Mouse (Mus musculus): ENCODE results near the gene Ifne. TPM values are rescaled to one million over a fixed set of nuclear protein-coding genes. Genes with fewer than 3 reads are reported as not detected.

Gene Ifne
- polyA plus RNA-seq (2015; fragmentation: Nextera tagmentation; extraction: Ambion mirVana) = not detected in 2 replicates

- H3K27me3 ChIP-seq (replicated peaks) = no peaks in the 10 kb centered on the region
- no peak within 1 kb of the TSS for H3K4me2 ChIP-seq (replicated peaks)
- 84% methylated on average over 8 of the region's 8 CpGs for WGBS
- no peaks in the 10 kb centered on the region for H3K36me3 ChIP-seq
- H3K9ac ChIP-seq = no peak within 1 kb of the TSS
- no peaks in the 10 kb centered on the region for H3K4me1 ChIP-seq (replicated peaks)
- ATAC-seq = no peak
- no peak within 1 kb of the TSS for H3K27ac ChIP-seq
- no peaks in the 10 kb centered on the region for H3K9me3 ChIP-seq
- H3K4me3 ChIP-seq (replicated peaks) = no peak within 1 kb of the TSS
Observed at GRCm38 (mm10) chr4:88880101-88880500, at the start of gene Ifne. Ifne (minus strand) TSS chr4:88880201.

DNA sequence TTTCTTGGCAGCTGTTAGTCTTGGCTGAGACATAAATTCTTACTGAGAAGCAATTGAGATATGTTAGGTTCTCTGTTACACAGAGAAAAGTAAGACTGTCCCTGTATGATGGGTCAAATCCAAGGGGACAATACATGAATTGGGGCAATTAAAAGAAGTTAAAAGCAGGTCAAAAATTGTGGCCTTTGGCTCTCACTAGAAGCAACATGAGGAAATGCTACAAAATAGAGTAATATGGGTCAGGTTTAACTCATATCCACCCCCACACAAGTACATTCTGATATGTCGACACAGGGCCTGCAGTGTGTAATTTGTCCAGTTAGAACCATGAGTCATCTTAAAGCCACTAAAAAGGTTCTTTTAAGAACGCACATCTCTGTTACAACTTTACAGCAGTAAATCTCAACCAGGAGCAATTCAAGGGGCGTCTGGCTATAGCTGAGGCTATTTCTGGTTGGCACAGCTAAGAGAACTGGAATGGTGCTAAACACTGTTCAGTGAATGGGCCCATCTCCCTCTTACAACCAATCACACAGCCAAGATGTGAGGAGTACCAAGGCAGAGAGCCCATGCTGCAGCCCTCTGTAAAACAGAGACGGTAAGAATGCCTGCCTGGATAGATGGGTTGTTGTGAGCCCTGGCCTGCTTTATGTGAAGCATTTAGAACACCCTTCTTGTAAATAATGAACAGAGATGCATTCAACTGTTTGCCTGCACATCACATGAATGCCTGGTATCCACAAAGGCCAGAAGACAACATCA, 48.5 kb upstream of the Ifne start:
- Histone ChIP-seq H3K4me1 (replicated peaks) (peaks cover 6% of the 10 kb centered on the region; the same call in 1 of the 2 replicates), H3K27ac (peak overlapping the region; percentile 29), H3K36me3 (no peaks in the 10 kb centered on the region), H3K4me3 (replicated peaks) (no peak overlapping the region), H3K9me3 (no peaks in the 10 kb centered on the region), H3K4me2 (replicated peaks) (no peak overlapping the region), H3K9ac (no peak overlapping the region), H3K27me3 (replicated peaks) (no peaks in the 10 kb centered on the region)
- 36% methylated on average over 4 of the region's 4 CpGs for WGBS
- peak; percentile 50 for ATAC-seq

DNA sequence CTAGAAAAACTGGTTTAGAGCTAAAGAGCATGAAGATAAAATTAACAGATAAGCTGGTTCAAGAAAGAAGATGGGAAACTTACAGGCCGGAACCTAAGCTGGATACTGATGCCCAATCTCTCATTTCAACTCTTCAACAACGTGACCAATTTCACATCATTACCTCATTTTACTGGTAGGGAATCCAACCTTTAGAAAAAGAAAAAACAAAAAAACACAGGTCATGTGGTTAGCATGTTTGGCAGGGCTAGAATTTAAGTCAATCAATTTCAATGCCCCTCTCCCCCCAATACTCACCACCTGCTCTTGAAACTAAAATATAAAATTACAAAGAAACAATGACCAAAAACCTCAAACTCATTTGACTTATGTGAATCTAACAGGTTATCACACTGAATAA, 47.8 kb upstream of the Ifne start:
- peaks cover 6% of the 10 kb centered on the region; the same call in 1 of the 2 replicates for H3K4me1 ChIP-seq (replicated peaks)
- no peaks in the 10 kb centered on the region for H3K9me3 ChIP-seq
- H3K4me3 ChIP-seq (replicated peaks) = no peak overlapping the region
- no peaks in the 10 kb centered on the region for H3K27me3 ChIP-seq (replicated peaks)
- H3K27ac ChIP-seq = no peak overlapping the region
- 84% methylated on average over 2 of the region's 2 CpGs for WGBS
- no peaks in the 10 kb centered on the region for H3K36me3 ChIP-seq
- H3K4me2 ChIP-seq (replicated peaks) = no peak overlapping the region
- ATAC-seq = no peak
- H3K9ac ChIP-seq = no peak overlapping the region

- Histone ChIP-seq H3K27me3 (replicated peaks) (no peaks in the 10 kb centered on the region), H3K4me3 (replicated peaks) (no peak overlapping the region), H3K4me1 (replicated peaks) (peaks cover 6% of the 10 kb centered on the region; the same call in 1 of the 2 replicates), H3K9ac (no peak overlapping the region), H3K27ac (peak overlapping the region; percentile 15; the same call in 1 of the 2 replicates), H3K36me3 (no peaks in the 10 kb centered on the region), H3K9me3 (no peaks in the 10 kb centered on the region), H3K4me2 (replicated peaks) (no peak overlapping the region)
- ATAC-seq = no peak
- 93% methylated on average over 1 of the region's 1 CpGs for WGBS
Observed at GRCm38 (mm10) chr4:88926637-88927036, 46.6 kb upstream of the Ifne start.

DNA sequence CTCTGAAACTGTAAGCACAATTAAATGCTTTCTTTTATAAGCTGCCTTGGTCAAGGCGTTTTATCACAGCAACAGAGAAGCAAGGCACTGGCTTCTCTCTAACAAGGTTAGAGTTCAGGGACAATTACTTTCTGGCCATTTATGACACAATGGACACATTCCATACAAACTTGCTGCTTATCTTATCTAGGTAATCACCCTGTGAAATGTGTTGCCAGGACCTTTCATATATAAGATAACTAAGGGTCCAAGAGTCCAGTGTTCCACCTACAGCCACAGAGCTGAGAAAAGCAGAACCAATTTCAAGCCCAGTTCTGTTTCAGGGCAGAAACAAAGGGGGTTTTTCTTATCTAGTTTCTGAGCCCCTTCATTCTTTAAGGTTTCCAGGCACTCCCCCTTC, 46.1 kb upstream of the Ifne start:
- WGBS = 73% methylated on average over 1 of the region's 1 CpGs
- no peaks in the 10 kb centered on the region for H3K36me3 ChIP-seq
- H3K4me1 ChIP-seq (replicated peaks) = peaks cover 6% of the 10 kb centered on the region; the same call in 1 of the 2 replicates
- no peaks in the 10 kb centered on the region for H3K27me3 ChIP-seq (replicated peaks)
- H3K9ac ChIP-seq = no peak overlapping the region
- no peak overlapping the region for H3K4me2 ChIP-seq (replicated peaks)
- peak overlapping the region; percentile 24; the same call in 1 of the 2 replicates for H3K27ac ChIP-seq
- peak; percentile 80 for ATAC-seq
- H3K4me3 ChIP-seq (replicated peaks) = no peak overlapping the region
- H3K9me3 ChIP-seq = no peaks in the 10 kb centered on the region

DNA sequence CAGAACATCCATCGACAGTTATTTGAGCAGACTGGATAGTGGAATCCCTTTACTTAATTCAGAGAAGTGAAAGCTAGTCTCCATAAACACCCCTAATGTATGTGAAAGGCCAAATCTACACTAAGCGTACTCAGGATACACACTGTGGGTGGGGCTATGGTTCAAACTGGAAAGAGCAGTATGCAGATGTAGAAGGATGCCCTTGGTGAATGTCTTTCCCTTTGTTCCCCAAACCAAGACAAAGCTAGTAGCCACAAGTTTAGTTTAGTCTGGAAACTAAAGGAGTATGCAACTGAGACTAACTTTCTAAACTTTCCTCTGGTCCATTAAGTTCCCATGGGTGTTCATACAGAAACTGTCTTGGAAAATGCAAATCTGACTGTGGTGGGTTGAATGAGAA, 45.5 kb upstream of the Ifne start:
- 89% methylated on average over 2 of the region's 2 CpGs for WGBS
- H3K9ac ChIP-seq = no peak overlapping the region
- H3K4me1 ChIP-seq (replicated peaks) = peaks cover 6% of the 10 kb centered on the region; the same call in 1 of the 2 replicates
- H3K36me3 ChIP-seq = no peaks in the 10 kb centered on the region
- H3K27ac ChIP-seq = 0 out of 2 replicates have a peak overlapping the region, but pooled peaks have one; percentile 24
- no peak for ATAC-seq
- H3K27me3 ChIP-seq (replicated peaks) = no peaks in the 10 kb centered on the region
- no peak overlapping the region for H3K4me2 ChIP-seq (replicated peaks)
- H3K9me3 ChIP-seq = no peaks in the 10 kb centered on the region
- no peak overlapping the region for H3K4me3 ChIP-seq (replicated peaks)

DNA sequence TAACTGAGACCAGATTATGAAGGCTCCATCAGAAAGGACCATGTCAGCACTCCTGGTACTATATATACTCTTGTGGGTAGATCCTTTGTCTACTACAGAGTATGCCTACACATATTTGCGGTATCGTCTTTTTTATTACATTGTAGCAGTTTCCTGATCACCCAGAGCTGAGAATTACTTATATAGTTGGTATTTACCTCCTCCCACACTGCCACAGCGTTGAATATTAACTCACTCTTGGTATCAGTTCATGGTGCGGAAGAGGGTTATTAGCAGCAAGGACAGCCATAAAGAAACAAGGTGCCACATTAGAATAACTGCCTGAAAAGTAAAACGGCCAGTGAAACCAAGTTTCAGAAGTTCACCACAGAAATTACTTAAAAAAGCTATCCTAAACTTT, 41.3 kb upstream of the Ifne start:
- Histone ChIP-seq H3K4me2 (replicated peaks) (no peak overlapping the region), H3K4me3 (replicated peaks) (no peak overlapping the region), H3K27ac (peak overlapping the region; percentile 59), H3K36me3 (no peaks in the 10 kb centered on the region), H3K9ac (no peak overlapping the region), H3K9me3 (no peaks in the 10 kb centered on the region), H3K27me3 (replicated peaks) (no peaks in the 10 kb centered on the region), H3K4me1 (replicated peaks) (no peaks in the 10 kb centered on the region)
- WGBS = 59% methylated on average over 5 of the region's 5 CpGs
- peak; percentile 59 for ATAC-seq

DNA sequence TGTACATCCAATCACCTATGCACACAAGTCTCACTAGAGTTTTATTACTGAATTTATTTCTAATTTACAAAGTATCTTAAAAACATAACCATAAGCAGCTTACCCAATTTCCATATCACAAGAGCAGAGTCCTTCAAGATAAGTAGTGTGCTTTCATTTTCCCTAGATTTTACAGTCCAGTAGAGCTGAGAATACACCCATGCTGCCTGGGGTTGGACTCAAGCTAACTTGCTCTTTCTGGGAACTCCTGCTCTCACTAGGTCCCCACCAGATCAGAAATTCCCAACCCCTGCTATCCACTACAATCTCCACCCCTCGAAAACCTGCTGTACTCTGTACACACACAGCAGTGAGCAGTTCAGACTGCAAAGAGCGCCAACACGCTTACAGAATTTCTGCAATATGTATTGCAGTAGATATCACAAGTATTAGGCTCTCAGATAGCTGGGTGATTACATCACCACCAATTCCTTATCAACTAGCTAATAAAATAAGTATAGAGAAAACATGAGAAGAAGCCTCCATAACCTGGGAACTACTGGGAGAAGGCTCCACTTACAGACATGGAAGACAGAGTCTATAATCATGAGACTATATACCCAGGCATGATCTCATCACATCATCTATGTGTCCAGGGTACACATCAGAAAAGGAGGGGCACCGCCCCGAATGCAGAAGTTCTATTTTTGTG, 37.9 kb upstream of the Ifne start:
- Histone ChIP-seq H3K9me3 (no peaks in the 10 kb centered on the region), H3K36me3 (no peaks in the 10 kb centered on the region), H3K4me3 (replicated peaks) (no peak overlapping the region), H3K27me3 (replicated peaks) (no peaks in the 10 kb centered on the region), H3K9ac (no peak overlapping the region), H3K4me1 (replicated peaks) (no peaks in the 10 kb centered on the region), H3K27ac (peak overlapping the region; percentile 42; the same call in 1 of the 2 replicates), H3K4me2 (replicated peaks) (peak overlapping the region; percentile 23; the same call in 1 of the 2 replicates)
- WGBS = 74% methylated on average over 5 of the region's 5 CpGs
- ATAC-seq = peak; percentile 78

DNA sequence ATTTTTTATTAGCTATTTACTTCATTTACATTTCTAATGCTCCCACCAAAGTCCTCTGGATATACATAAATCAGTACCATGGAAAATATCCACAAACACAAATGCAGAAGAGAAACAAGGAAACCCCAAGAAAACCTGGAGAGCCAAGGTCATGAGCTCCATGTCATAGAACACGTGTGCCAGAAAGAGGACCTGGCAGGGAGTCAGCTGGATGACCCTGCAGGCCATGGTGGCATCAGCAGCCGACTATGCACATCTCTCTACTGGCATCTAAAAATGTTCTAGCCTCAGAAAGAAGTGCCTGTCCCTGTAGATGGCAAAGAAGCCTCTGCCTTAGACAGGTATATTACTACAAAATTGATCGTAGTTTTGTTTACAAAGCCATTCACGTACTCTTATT, 36.3 kb upstream of the Ifne start:
- Histone ChIP-seq H3K27me3 (replicated peaks) (no peaks in the 10 kb centered on the region), H3K4me2 (replicated peaks) (no peak overlapping the region), H3K4me3 (replicated peaks) (no peak overlapping the region), H3K4me1 (replicated peaks) (no peaks in the 10 kb centered on the region), H3K9ac (no peak overlapping the region), H3K27ac (no peak overlapping the region), H3K9me3 (no peaks in the 10 kb centered on the region), H3K36me3 (no peaks in the 10 kb centered on the region)
- WGBS = 71% methylated on average over 4 of the region's 4 CpGs
- ATAC-seq = no peak

GRCm38 (mm10) chr4:88913984-88914383, 34.0 kb upstream of the Ifne start:
- ATAC-seq = no peak
- H3K27ac ChIP-seq = no peak overlapping the region
- H3K4me1 ChIP-seq (replicated peaks) = no peaks in the 10 kb centered on the region
- H3K9ac ChIP-seq = no peak overlapping the region
- no peak overlapping the region for H3K4me3 ChIP-seq (replicated peaks)
- no peaks in the 10 kb centered on the region for H3K9me3 ChIP-seq
- H3K4me2 ChIP-seq (replicated peaks) = no peak overlapping the region
- H3K27me3 ChIP-seq (replicated peaks) = no peaks in the 10 kb centered on the region
- no peaks in the 10 kb centered on the region for H3K36me3 ChIP-seq
- WGBS = 57% methylated on average over 1 of the region's 1 CpGs

DNA sequence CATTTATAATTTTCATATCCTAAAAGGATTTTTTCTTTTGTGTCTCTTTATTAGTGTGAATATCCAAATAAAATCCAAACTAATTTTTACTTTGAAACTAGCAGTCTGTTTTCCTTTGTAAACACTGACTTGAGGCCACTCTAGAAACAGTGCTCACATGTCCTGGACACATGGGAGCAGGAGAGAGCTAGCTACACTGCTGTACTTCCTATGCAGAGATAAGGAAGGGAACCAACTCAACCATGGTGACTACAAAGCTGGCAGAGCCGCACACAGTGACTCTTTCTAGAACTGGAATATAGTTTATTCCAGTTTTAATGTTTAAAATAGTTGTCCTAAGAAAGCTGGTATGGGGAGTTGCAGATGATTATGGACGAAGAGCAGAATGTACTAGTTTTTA, 32.9 kb upstream of the Ifne start:
- no peaks in the 10 kb centered on the region for H3K36me3 ChIP-seq
- no peaks in the 10 kb centered on the region for H3K4me1 ChIP-seq (replicated peaks)

DNA sequence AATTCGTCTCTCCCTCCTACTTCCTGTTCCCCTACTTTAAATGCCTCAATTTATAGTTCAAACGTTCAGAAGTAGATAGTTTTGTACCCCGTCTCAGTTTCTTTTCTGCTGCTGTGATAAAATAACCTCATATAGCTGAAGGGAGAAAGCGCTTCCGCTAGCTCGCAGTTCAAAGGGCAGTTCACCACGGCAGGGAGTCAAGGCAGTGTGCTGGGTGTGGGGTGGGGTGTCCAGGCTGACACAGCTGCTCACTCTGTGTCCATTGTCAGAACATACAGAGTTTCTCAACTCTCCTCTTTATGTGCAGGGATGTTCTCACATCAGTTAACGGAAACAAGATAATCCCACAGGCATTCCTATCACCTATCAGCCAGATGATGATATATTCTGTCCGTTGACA, 32.2 kb upstream of the Ifne start:
- H3K27ac ChIP-seq = no peak overlapping the region
- H3K4me3 ChIP-seq (replicated peaks) = no peak overlapping the region
- ATAC-seq = peak; percentile 61
- no peak overlapping the region for H3K4me2 ChIP-seq (replicated peaks)
- no peak overlapping the region for H3K9ac ChIP-seq
- WGBS = 52% methylated on average over 9 of the region's 9 CpGs
- H3K4me1 ChIP-seq (replicated peaks) = no peaks in the 10 kb centered on the region
- H3K9me3 ChIP-seq = no peaks in the 10 kb centered on the region
- no peaks in the 10 kb centered on the region for H3K36me3 ChIP-seq
- no peaks in the 10 kb centered on the region for H3K27me3 ChIP-seq (replicated peaks)

More for the DNA sequence above, 32.9 kb upstream of the Ifne start:
- WGBS = 85% methylated on average over 2 of the region's 2 CpGs
- Histone ChIP-seq H3K27ac (no peak overlapping the region), H3K4me3 (replicated peaks) (no peak overlapping the region), H3K27me3 (replicated peaks) (no peaks in the 10 kb centered on the region), H3K9me3 (no peaks in the 10 kb centered on the region), H3K9ac (no peak overlapping the region), H3K4me2 (replicated peaks) (no peak overlapping the region)
- no peak for ATAC-seq

All from intestine, embryonic 15.5 days (tissue).